Mouse (Mus musculus) ovary, postnatal 36 days (tissue): ENCODE measurements around the gene Znrf1.

Experiments
- DNase-seq: peaks from one replicate; pipeline ENCODE4 v3.0.0; 2022; ENCODE audit warnings: low spot score, mixed read lengths

Gene Znrf1

DNA sequence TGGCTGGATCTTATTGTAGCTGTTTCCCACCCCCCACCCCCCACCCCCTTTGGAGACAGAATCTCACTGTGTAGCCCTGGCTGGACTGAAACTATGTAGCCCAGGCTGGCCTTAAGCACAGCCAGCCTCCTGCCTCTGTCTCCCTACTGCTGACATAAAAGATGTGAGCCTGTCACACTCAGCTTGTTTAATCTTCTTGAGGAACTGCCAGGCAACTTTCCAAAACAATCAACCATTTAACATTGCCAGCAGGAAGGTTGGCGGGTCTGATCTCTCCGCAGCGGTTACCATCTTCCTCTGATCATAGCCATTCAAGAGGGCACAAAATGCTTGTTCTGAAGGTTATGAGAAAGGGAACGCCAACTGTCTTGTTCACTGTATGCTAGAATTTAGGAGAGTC, 2.4 kb upstream of the Znrf1 start:
- no peak for DNase-seq

DNA sequence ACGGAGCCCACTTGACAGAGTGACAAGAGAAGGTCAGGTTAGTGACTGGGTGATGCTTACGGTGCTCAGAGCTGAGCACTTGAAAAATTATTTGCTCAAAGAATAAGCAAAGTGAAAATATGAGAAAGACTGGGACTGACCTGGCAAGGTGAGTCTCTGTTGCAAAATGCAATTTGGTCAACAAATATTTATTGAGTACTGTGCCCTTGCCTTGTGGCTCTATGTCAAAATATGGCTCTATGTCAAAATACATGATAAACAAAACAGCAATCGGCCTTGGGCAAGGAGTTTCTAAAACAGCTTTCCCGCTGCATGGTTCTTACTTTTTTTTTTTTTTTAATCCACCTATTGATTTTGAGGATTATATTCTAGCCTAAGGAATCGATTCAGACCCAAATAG, 406 bp upstream of the Znrf1 start:
- no peak for DNase-seq

DNA sequence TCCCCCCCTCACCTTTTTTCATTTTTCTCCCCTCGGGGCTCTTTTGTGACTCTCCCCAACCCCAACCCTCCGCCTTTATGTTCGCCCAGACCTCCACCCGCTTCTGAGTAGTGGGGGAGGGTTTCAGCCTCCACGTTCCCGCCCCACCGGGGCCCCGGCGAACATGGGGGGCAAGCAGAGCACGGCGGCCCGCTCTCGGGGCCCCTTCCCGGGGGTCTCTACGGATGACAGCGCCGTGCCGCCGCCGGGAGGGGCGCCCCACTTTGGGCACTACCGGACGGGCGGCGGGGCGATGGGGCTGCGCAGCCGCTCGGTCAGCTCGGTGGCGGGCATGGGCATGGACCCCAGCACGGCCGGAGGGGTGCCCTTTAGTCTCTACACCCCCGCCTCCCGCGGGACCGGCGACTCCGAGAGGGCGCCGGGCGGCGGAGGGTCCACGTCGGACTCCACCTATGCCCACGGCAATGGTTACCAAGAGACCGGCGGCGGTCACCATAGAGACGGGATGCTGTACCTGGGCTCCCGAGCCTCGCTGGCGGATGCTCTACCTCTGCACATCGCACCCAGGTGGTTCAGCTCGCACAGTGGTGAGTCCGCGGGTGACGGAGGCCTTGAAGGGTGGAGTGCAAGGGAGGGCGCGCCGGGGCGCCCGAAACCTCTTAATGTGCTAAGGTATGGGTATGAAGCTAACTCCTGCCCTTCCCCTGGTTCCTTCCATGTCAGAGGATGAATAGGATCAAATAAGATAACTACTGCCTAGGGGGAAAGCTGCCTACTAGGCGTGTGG, 1.3 kb downstream of the Znrf1 start:
- DNase-seq = peak; percentile 42

DNA sequence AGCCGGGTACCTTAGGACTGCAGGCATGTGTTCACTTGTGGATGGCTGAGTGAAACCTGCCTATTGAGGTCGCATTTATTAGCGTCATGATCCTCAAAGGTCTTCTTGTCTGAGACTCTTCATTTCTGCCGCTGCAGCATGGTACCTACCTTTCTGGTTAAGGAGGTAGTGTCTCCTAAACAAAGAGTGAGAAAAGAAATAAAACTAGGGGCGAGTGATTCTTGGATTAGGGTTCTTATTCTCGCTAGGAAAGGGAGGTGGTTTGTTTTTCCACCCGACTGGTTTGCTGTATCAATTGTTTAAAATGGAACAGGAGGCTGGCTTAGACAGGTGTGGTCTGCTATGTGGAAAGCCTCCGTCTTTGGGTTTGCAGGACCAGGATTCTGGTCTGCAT, 1.9 kb downstream of the Znrf1 start:
- DNase-seq = no peak

DNA sequence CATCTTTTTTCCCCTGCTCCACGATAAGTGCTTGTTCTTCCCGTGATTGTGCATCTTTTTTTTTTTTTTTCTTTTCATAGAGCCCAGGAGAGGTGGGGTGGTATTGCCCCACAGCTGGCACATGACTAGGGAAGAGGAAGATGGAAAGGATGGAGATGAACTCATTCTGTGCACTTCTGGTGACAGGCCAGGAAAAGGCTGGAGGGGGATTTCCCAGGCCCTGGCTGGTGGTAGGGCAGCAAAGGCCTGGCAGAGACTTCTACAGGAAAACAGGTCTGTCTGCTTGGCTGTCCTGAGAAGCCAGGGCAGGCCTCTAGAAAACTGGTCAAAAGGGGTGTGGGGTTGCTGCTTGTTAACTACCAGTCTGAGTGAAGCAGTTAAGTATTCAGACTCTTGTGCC, 2.3 kb downstream of the Znrf1 start:
- DNase-seq = peak; percentile 18

DNA sequence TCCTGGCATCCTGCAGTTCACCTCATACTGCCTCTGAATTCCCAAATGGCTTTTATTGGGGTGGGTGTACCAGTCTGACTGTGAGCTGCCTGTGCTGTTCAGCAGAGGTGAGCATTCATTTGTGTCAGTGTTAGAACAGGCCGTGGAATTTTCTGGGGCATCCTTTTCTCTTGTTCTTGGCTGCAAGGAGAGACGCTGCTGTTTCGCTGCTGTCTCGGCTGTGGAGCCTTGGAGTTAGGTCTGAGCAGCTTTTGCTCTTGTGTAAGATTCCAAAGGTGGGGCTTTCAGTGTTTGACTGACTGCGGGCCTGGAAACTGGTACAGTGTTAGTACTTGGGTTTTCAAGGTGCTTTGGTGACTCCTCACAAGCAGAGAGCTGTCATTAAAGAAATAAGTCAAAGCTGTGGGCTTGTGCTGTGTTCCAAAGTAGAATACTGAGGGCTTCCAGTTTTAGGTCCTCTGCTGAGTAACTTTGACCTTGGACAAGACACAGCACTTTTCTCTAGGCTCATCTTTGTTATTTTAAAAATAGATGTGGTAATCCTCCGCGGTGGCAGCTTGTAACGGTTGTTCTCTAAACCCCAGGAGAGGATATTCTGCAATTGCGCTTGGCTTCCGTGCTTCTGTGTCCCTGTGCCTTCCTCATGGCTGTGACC, 3.7 kb downstream of the Znrf1 start:
- no peak for DNase-seq

DNA sequence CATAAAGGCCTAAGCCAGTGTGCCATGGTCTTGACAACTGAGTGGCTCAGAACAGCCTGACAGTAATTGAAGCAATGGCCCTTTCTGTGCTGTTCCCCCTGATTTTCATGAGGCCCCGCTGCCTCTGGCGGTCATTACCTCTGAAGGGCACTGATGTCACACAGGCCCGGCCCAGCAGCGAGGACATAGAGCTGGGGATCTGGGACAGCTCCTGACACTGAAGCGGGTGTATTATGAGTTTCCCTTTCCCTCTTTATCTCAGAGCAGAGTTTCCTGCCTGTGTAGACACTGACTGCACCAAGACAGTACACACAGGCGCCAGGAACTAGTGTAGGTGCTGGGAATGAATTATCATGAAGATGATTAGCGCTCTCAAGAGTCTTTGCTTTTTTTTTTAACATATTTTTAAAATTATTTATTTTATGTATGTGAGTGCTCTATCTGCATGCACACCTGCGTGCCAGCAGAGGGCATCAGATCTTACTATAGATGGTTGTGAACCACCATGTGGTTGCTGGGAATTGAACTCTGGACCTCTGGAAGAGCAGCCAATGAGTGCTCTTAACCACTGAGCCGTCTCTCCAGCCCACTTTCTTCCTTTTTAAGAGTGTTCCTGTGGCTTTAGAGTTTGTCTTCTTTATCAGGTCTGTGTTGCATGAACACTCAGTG, 7.9 kb downstream of the Znrf1 start:
- no peak for DNase-seq

DNA sequence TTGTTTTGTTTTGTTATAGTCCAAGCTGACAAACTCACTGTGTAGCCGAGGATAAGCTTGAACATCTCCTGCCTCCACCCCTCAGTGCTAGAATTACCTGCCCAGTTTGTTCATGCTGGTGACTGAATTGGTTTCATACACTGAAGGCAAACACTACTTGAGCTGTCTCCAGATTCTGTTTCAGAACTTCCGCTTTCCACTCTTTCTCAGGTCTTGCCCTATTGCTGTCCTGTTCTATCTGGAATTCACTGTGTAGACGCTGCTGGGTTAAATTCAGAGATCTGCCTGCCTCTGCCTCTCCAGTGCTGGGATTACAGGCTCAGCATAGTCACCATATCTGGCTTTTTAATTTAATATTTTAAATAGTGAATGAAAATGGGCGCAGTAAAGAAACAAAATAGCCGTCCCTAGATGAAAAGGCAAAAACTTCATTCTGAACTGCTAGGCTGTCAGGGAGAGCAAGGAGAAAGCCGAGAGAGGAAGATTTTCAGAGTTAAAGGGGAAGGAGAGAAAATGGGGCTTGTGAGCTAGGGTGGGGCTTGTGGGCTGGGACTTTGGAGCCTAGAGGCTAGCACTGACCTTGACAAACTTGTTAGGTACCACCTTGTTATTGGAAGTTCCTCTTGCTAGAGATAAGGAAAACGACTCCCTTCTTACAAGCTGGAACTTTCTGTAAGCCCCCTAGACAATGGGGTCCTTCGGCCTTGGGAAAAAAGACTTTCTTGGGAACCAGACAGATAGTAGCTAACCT, 9.7 kb downstream of the Znrf1 start:
- DNase-seq = no peak

DNA sequence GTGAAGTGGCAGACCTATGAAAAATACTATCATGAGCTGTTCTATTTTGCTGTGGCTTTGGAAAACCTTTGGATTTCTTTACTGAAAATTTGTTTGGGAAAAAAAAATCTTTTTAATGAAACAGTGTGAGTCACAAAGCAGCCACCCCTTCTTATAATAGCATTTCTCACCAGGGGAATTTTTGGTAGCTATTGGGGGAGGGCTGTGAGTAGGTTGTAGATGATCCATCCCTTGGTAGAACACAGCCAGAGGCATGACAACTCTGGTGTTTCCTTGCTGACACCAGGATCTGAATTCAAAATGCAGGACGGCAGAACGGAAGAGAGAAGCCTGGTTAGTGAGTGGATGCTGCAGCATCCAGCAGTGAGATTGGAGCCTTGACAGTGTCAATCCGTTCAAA, 11.2 kb downstream of the Znrf1 start:
- no peak for DNase-seq

DNA sequence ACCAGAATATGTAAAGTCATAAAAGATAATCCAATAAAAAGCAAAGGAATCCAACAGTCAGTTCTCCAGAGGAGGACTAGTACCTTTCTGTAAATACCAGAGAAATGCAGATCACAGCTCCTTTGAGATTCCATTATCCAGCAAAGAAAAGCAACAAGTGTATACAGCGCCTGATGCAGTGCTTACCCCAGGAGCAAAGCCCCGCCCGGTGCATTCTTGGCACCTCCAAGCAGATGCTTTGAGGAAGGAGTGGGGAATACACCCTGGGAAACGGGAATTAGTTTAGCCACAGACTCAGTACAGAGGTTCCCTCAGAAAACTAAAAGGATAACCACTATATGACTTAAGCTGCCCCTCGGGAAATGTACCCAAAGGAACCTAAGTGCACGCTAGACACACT, 12.3 kb downstream of the Znrf1 start:
- DNase-seq = no peak

DNA sequence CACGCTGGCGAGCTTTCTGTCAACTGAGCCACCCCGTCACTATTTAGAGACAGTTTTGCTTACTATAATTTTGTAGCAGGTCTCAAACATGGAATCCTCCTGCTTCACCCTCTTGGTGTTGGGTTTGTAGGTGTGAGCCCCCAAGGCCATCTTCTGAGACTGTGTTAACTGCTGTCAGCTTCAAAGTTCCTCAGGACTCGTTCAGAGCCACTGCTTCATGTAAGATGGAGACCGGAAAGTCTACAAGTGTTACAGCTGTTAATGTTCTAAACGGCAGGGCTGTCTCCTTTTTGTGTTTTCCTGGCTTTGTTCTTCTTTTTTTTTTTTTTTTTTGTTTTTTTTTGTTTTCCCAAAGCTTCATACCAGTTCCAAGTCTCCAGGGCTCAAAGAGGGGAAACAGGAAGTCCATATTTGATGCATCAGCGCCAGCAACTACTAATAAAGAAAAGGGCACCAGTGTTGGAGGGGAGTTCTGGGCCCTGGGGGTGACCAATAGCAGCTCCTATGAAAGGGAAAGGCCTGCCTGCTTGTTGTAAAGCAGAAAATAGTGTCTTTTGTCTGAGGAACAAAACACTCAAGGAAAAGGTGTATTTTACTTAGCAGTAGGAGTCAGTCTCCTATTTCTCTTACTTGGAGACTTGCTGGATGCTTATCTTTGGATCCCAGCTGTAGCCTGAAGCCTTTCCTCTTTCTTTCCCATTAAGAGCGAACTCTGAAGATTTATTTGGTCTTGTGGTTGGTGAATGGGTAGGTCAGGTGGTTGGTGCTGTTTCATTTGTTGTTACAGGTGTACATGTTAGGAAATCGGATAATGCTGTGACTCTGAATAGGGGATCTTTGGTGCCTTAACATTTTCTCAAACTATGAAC, 14.3 kb downstream of the Znrf1 start:
- DNase-seq = no peak

DNA sequence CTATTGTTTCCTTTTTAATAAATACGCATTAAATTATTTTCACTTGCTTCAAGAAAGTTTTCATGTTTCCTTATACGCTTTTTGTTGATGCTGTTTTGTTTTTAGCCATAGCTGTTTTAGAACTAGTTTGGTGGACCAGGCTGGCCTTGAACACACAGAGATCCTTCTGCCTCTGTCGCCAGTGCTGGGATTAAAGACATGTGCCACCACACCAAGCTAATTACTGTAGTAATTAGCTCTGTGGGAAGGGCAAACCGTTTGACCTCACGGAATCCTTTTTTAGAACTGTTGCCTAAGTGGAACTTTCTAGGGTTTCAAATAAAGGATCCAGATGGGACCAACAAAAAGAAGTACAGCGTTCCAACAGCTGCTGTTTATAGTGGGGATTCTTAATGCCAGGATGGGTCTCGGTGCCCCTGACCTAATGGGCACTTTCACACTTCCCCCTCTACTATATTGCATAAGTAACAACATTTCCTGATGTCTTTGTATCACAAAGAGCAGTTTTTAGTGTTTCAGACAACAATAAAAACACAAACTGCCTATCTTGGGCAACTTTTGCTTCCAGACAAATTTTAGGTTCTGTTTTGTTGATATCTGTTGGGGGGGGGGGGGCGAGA, 15.7 kb downstream of the Znrf1 start:
- DNase-seq = no peak

DNA sequence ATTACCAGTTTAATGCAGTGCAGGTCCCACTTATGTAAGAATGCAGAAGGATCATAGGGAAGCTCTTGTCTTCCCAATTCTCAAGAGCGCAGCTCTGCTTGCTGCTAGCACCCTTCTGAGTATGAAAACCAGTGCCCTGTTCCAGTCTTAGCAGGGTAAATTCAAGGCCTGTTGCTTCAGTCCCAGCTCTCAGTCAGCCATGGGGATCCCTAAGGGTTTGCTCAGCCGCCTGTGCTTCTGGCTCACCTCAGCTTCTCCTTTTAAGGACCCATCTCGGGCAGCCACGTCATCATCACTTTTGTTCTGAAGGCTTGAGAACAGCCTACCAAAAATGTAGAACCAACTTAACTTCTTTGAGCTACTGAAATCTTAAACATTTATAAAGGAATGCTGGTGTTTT, 25.9 kb downstream of the Znrf1 start:
- DNase-seq = no peak

DNA sequence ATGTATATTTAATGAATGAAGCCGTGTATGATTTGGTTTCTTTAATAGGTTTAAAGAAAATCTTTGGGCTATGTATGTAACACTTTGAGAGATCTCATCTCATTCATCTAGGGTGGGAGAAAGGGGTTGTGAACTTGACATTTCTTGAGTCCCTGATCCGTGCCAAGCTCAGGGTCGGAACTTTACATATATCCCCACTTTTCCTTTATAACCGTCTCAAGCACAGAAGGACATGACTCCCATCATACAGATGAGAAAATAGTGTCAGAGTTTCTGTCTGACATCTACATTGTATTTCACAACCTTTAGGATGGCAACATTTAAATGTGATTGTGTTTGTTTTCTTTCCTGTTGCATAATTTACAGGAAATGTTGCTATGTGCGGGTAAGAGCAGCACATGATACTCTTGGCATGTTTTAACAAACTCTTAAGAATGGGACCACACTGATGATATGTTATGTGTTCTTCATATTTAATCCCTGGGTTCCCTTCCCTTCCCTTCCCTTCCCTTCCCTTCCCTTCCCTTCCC, 26.4 kb downstream of the Znrf1 start:
- no peak for DNase-seq

DNA sequence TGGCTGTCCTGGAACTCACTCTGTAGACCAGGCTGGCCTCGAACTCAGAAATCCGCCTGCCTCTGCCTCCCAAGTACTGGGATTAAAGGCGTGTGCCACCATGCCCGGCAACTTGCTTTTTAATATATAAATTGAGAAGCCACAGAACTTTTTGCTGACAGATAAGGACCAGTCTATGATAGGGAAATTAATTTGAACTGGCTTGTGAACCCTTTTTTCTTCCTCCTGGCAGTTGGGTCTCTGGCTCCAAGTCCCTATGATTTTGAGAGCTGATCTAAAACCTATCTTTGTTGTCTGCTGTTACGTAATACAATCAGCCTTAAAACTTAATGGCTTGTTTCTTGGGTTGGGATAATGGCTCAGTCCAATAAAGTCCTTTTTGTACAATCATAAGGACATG, 27.2 kb downstream of the Znrf1 start:
- DNase-seq = no peak

DNA sequence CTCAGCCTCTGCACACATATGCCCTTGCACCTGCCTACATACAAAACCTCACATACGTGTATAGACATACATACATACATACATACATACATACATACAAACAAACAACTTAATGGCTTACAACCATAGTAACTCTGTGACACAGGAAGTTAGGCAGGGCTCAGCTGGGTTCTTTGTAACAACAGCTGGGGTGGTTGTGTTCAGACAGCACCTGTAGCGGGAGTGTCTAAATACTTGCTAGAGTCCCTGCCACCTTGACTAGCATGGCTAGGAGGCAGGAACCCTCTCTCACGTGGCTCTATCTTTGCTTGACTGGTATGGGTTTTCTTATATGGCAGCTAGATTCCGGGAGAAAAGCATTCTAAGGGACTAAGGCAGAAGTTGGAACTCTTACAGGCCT, 27.8 kb downstream of the Znrf1 start:
- DNase-seq = no peak

DNA sequence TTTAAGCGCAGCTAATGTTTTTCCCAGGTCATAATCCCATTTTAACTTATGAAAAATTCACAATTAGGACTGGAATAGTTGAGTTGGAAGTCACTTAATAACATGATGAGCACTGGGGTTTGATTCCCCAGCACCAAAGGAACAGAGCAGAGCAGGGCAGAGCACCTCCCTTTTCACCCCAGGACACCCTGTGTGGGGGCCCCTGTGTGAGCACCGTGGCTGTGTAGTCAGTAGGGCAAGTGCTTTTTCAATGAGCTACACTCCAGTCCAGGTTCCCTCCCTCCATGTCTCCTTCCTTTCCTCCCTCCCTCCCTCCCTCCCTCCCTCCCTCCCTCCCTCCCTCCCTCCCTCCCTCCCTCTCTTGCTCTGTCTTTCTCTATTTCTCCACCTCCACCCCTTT, 28.2 kb downstream of the Znrf1 start:
- DNase-seq = no peak

DNA sequence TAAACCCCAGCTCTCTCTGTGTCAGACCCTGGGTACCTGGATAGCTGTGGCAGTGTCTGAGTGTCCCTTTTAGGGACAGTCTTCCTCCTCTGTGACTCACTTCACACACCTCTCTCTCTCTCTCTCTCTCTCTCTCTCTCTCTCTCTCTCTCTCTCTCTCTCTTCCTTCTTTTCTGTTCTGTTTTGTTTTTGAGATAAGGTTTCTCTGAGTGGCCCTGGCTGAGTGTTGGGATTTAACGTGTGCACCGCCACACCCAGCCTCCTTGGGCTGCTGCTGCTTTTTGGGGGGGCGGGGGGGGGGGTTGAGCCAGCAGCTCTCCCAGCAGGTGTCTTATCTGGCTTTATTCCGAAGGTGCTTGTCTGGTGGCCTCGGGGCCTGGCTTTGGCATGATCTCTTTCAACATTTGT, 29.9 kb downstream of the Znrf1 start:
- no peak for DNase-seq

DNA sequence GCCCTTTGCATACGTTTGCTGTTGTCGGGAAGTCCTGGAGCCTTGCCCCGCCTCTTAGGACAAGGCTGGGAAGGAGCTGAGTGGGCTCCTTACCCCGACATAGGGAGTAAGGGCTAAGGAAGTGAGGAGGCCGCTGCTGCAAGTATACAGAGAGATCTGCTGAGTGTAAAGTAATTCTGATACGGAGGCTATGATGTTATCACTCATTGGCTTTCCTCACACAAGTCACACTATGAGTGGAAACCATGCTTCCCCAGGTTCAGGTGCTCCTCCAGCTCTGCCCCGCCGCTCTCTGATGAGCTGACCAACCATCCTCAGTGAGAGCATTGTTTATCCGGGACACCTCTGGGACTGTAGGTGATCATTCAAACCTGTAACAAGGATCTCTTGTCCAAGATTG, 30.4 kb downstream of the Znrf1 start:
- no peak for DNase-seq

DNA sequence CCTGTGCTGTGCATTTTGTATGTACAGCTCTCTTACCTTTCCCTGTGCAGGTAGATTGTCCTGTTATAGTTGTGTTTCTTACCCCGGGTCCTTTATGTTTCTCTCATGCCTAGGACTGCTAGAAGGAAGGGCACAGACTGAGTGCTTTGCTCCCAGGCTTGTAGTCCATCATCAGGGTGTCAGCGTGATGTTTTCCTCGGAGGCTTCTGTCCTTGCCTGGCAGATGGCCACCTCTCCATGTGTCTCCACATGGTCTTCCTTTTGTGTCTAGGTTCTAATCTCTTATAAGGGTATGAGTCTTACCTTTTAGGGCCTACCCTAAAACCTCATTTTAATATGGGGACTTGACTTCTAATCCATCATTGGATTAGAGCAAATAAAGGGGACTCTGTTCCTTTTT, 31.7 kb downstream of the Znrf1 start:
- DNase-seq = no peak

DNA sequence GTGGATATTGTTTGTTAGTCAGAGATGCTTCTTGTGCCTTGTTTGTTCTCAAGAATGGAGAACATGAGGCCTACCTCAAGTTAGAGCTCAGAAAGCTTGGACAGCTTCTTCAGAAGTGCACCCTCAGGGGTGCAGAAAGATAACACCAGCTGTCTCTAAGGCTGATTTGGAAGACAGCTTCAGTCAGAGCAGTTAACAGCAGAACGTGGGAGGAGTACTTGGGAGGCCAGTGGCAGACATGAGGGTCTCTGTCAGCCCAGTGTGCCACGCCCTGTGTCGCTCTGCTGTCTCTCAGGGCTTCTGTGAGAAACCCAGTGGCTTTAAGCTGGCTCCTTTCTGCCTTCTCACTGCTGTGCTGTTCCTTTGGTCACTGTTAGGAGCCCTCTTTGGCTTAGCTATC, 32.1 kb downstream of the Znrf1 start:
- DNase-seq = no peak
